Mouse (Mus musculus): ENCODE data around the gene Sgpl1.

- TF ChIP-seq POLR2A (IDR thresholded peaks at IDR 0.05; ENCODE audit: extremely low read depth, insufficient read depth, low read length) (no peak), CTCF (IDR thresholded peaks at IDR 0.05; ENCODE audit: low read depth, low read length) (no peak)
These were observed 66.6 kb downstream of the Sgpl1 start for GRCm38 (mm10) chr10:61080931-61081255.

All from liver, adult 2 months (tissue).